Mouse (Mus musculus) lung, adult 2 months (tissue): Measurements from ENCODE around the gene Aggf1. TPM values are rescaled to one million over a fixed set of nuclear protein-coding genes. Genes with fewer than 3 reads are reported as not detected.

Source experiments
- DNase-seq: peaks from one replicate; pipeline ENCODE4 v3.0.0; 2022
- H3K4me1 ChIP-seq: fragments of 200-500 bp; 2 replicates; pipeline ENCODE4 v1.6.1; 2011; ENCODE audit warnings: low read length; ENCODE audit not compliant: control insufficient read depth, insufficient read depth
- H3K4me3 ChIP-seq: fragments of 200-500 bp; replicated peaks from 2 replicates; pipeline ENCODE3; 2011; ENCODE audit warnings: low read depth, mild to moderate bottlenecking, control low read depth, low read length; ENCODE audit errors: extremely low read depth
- CTCF ChIP-seq: fragments of 200-500 bp; IDR thresholded peaks from 2 replicates; pipeline ENCODE4 v1.5.1; 2011; ENCODE audit warnings: mild to moderate bottlenecking, low read length, control low read depth; ENCODE audit not compliant: insufficient read depth
- POLR2A ChIP-seq: fragments of 200-500 bp; IDR thresholded peaks from 2 replicates; pipeline ENCODE4 v1.6.1; 2011; ENCODE audit warnings: low read depth, mild to moderate bottlenecking, control low read depth, low read length, borderline replicate concordance; ENCODE audit errors: extremely low read depth
- WGBS: fragments of 180-500 bp; shearing (Covaris S2); methylation state at CpG from one replicate; pipeline ENCODE4 v1.1.7; 2018; 5-methylcytosine and 5-hydroxymethylcytosine counted together
- polyA plus RNA-seq: library from polyadenylated mRNA; depleted of rRNA; stranded (reverse); fragments of >200 nt; gene quantifications from 2 replicates; pipeline ENCODE4 v1.2.3, GENCODE M21; 2012

The Aggf1 gene
- polyA plus RNA-seq, 1 experiment = 18.2 TPM

- no peak for DNase-seq
- TF ChIP-seq CTCF (no peak), POLR2A (no peak)
- Histone ChIP-seq H3K4me1 (no peaks in the 10 kb centered on the region), H3K4me3 (no peak overlapping the region)
- 81% methylated on average over 8 of the region's 8 CpGs for WGBS
Observed at GRCm38 (mm10) chr13:95343470-95343869, 31.7 kb downstream of the Aggf1 start.

DNA sequence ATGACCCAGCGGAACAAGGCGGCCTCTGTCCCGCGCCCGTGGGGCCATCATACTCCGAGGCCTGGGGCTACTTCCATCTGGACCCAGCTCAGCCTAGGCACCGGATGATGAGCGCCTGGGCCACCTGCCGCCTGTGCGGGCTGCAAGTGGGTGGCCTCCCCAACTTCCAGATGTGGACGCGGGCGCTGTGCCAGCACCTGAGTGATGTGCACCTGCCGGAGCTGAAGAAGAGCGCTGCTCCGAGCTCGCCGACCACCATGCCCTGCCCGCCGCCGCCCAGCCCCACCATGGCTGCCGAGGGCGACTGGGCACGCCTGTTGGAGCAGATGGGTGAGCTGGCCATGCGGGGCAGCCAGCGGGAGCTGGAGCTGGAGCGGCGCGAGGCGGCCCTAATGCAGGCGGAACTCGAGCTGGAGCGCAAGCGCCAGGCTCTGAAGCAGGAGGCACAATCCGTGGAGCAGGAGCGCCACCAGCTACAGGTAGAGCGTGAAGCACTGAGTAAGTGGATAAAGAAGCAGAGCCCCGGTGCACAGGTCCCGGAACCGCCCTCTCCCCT is 39.0 kb downstream of the Aggf1 start:
- 88% methylated on average over 40 of the region's 40 CpGs for WGBS
- no peaks in the 10 kb centered on the region for H3K4me1 ChIP-seq
- TF ChIP-seq POLR2A (no peak), CTCF (no peak)
- DNase-seq = no peak
- no peak overlapping the region for H3K4me3 ChIP-seq

- DNase-seq = no peak
- no peaks in the 10 kb centered on the region for H3K4me1 ChIP-seq
- TF ChIP-seq CTCF (no peak), POLR2A (no peak)
- no peak overlapping the region for H3K4me3 ChIP-seq
- WGBS = 76% methylated on average over 11 of the region's 11 CpGs
Observed at GRCm38 (mm10) chr13:95332086-95332899, 42.9 kb downstream of the Aggf1 start.

- TF ChIP-seq POLR2A (no peak), CTCF (no peak)
- 0 out of 2 replicates have a peak, but pooled peaks cover 2% of the 10 kb centered on the region for H3K4me1 ChIP-seq
- 58% methylated on average over 11 of the region's 11 CpGs for WGBS
Observed at GRCm38 (mm10) chr13:95330507-95330906, 44.6 kb downstream of the Aggf1 start.

DNA sequence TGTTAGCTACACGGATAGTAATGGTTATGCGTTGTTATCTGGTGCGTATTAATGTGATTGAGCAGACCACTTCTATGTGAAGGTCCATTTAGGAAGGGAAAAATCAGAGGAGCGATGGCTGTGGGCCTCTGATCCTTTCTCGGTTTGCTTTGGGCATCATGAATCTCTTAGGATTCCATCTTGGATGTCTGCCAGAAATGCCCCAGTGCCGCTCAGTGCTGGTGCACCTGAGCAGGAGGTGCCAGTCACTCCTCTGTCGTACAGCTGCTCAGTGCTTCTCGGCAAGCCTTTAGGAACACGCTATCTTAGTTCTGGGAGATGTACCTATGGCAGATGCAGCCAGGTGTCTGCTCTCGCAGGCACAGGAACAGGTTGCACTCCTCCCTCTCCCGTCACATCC is 46.4 kb downstream of the Aggf1 start:
- Histone ChIP-seq H3K4me3 (no peak overlapping the region), H3K4me1 (0 out of 2 replicates have a peak, but pooled peaks cover 2% of the 10 kb centered on the region)
- 82% methylated on average over 11 of the region's 11 CpGs for WGBS
- no peak for TF ChIP-seq CTCF
- TF ChIP-seq POLR2A = no peak
- DNase-seq = no peak

More at GRCm38 (mm10) chr13:95330507-95330906, 44.6 kb downstream of the Aggf1 start:
- no peak overlapping the region for H3K4me3 ChIP-seq
- DNase-seq = no peak

- WGBS = 22% methylated on average over 5 of the region's 5 CpGs
- Histone ChIP-seq H3K4me3 (no peak overlapping the region), H3K4me1 (0 out of 2 replicates have a peak, but pooled peaks cover 2% of the 10 kb centered on the region)
- DNase-seq = peak; percentile 25
- TF ChIP-seq CTCF = no peak
- TF ChIP-seq POLR2A = no peak
Observed at GRCm38 (mm10) chr13:95327345-95327741, 47.8 kb downstream of the Aggf1 start.

DNA sequence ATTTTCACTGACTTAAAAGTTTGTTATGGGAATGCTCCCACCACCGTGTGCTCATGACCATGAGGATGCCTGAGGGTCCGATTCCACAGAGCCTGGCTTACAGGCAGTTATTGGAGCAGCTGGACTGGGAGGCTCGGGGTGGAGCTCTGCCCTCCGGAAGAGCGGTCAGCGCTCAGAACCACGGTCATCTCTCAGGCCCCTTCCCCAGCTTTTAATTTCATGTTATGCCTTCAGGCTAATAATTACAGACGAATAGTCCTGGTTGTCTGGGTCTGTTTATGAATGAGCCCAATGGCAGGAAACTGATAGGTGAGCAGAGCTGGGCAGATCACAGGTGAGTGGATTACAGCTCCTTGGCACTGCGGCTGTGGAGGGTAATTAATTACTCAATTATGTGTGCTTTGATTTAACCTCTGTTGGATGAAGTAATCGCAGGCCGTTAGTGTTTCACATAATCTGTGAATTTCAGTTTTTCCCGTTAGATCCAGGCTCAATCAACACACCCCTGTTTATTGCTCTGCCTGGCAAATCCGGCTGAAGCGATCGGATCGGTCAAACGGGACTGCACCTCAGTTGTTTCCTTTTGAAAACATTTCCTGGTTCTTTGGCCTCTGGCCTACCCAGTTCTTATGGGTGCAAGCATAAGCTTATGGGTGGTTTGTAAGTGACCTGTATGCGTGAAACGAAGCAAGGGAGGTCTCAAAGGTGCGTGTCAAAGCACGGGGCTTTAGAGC is 48.4 kb downstream of the Aggf1 start:
- peak overlapping the region; percentile 26 for H3K4me3 ChIP-seq
- TF ChIP-seq POLR2A (no peak), CTCF (no peak)
- H3K4me1 ChIP-seq = 0 out of 2 replicates have a peak, but pooled peaks cover 2% of the 10 kb centered on the region
- no peak for DNase-seq
- 18% methylated on average over 21 of the region's 21 CpGs for WGBS

DNA sequence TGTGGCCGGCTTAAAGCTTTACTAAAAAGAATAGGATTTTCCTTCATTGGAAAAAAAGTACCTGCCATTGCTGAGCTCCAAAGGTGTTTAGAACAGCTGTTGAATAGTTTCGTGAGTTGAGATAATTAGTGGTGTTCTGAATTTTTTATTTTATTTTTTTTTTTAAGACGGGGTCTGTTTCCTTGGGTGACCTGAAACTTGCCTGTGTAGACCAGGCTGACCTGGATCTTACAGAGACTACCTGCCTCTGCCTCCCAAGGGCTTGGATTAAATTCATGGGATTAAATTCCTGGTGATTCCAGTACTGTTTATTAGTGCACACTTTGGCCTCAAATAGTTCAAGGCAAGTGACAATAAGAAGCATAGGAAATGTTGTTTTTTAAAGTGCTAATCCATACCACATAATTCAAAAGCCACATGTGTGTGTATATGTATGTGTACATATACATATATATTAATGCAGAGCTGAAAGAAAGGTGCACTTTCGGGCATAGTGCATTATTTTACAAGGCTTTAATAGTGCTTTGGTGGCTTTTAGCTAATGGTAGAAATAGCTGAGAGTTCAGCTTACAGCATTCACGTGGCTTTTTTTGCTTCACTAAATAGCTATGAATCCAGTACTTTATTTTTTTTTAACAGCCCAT is 49.1 kb downstream of the Aggf1 start:
- WGBS = 9% methylated on average over 5 of the region's 5 CpGs
- H3K4me3 ChIP-seq = peak overlapping the region; percentile 90
- TF ChIP-seq POLR2A (no peak), CTCF (no peak)
- DNase-seq = no peak
- 0 out of 2 replicates have a peak, but pooled peaks cover 2% of the 10 kb centered on the region for H3K4me1 ChIP-seq
